Mouse (Mus musculus) lung, postnatal 14 days (tissue): ENCODE data around the gene Podn.

Experiments
- DNase-seq: peaks from one replicate; pipeline ENCODE4 v3.0.0; 2021

Podn gene

DNA sequence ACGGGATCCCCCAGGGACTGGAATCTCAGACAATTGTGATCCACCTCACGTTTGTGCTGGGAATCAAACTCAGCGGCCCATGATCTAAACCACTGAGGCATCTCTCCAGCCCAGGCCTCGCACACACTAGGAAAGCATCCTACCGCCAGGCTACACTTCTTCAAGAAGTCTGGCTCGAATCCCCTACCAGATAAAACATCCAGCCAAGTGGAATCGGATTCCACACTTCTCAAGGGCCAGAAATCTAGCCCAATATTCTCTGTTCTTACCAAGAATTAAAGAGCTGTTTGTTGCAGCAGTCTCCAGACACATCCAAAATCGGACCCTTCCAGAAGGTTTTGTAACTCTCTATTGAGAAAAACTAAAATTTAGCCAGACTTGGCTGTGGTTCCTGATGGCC lies 59.2 kb downstream of the Podn start:
- no peak for DNase-seq

DNA sequence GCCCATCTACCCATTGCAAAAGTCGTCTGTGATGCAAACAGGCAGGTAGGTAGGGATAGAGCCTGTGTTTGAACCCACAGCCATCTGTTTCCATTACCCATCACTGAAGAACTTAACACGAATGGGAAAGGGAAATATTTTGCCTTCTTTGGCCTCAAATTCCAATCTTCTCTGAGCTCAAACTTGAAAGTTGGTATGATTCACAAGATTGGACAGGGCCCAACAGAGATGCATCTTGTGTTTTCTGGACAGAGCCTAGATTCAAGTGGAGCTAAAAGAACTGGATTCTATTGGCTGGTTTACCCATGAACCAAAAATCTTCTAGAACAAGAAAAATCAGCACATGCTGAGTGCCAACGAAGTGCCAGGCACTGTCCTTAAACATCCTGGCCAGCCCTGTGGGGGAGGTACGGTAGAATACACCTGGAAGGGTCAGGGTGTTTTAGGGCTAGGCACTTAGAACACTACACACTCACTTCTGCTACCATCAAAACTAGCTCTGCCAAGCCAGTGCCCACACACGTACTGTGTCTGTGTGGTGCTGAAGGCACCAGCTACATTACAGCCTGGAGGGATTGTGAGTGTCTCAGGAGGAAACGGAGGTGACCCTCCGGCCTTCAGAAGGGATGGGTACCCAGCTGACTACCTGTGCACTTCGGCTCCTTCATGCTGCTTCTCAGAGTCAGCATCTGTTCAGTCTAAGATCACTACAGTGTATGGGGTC lies 63.0 kb downstream of the Podn start:
- no peak for DNase-seq

DNA sequence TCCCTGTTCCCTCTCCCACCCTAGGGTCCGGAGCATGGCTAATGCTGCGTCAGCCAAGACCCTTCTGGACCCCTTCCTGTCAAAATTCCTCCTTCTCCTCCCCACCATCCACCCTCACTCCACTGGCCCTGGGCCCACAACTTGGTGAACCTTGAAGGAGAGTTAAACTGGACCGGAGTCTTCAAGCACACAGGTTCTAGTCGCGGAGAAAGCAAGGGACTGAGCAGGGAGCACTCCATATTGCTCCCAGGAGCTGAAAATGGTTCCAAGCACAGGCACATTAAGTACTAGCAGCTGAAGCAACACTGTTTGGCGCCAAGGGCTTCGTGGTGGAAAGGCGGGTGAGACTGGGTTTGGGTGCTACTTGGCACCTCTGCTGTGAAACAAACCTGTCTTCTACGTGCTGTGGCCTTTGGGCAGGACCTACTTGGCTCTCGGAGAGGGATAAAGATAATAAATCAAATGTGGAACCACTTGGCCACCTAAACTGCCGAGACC lies 63.8 kb downstream of the Podn start:
- DNase-seq = no peak

DNA sequence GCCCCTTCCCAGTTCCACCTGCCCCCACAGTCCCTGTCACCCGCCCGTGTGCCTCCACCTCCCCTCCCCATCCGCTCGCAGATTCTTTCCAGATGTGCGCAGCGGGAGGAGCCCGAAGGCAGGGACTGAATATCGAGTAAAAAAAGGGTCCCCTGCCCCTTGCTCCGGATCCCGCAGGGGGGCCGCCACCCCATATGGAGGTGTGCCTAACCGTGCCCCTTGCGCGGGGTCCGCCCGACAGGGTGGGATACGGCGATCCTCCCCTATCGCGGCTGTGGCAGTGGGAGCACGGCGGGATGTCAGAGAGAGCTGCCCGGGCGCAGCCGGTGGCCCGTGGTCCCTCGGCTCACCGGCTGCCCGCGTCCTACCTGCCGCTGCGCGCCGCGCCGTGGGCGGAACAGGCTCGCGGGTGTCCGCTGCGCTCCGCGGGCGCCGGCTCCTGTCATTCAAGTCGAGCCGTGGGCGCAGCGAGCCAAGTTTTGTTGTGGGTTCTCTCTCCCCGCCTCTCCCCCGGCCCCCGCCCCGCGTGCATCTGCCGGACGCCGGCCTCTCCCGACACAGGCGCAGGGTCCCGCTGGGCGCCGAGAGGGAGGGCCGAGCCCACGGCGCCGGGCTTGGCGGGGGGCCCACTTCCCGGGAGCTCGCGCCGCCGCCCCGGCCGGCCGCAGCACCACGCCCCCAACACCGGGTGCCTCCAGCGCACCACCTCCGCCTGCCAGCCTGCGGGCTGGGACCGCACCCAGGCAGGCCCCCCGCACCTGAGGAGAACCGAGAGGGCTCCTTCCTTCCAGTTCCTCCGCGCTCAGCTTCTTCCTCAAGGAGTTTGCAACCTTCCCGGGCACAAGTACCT lies 64.5 kb downstream of the Podn start:
- DNase-seq = peak; percentile 62

DNA sequence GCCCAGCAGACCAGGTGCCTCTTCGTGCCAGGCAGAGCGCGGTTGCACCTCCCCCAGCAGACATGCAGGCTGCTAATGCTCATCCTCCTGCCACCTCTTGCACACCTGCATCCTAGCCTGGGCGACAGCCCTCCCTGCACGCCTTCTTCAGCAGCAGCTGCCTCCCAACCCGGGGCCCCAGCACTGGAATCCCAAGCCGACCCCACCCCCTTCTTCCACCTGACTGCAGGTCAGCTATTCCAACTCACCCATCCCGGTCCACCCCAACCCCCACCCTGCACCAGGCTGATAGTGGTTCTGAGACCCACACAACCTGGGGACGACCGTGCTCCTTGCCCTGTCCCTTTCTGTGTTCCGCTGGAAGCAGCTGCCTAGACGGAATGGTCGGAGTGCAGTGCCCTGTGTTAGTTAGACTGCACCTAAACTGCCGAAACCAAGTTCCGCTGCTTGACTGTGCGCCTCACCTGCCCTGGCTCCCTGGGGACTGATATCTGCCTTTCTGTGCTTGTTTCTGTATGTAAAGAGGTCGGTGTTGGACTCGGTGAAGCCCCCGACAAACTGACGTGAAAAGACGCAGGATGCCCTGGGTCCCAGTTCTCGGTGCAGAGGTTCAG lies 65.2 kb downstream of the Podn start:
- DNase-seq = no peak

DNA sequence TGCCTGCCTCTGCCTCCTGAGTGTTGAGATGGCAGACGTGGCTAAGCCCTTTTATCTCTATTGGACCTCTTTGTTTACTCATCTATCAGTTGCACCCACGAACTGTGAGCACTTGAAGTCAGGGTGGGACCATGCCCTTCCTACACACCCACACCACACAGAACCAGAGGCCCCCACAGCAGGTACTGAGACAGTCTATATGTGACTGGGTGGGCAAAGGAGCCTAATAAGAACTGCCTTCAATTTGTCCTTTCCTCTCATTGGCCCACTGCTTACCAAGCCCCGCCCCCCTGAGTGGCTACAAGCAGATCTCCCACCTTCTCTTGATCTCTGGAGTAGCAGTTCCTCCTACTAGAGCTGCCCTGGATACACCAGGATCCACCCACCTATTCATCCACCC lies 70.1 kb downstream of the Podn start:
- DNase-seq = no peak

DNA sequence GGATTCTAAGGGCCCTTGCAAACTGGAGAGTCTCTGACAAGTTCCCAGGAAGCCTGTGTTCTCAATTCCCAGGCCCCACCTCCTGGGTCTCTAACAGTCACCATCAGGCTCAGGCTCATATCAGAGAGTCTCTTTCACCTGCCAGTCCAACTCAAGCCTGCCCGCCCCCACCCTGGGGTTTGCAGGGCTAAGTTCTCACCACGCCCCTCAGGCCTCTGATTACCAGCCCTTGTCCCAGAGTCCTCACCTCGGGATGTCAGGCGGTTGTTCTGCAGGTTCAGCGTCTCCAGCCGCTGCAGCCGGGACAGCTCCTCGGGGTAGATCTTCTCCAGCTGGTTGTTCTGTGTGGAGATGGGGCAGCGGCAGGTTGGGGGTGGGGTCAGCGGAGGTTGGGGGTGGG lies 71.0 kb downstream of the Podn start:
- peak; percentile 53 for DNase-seq

DNA sequence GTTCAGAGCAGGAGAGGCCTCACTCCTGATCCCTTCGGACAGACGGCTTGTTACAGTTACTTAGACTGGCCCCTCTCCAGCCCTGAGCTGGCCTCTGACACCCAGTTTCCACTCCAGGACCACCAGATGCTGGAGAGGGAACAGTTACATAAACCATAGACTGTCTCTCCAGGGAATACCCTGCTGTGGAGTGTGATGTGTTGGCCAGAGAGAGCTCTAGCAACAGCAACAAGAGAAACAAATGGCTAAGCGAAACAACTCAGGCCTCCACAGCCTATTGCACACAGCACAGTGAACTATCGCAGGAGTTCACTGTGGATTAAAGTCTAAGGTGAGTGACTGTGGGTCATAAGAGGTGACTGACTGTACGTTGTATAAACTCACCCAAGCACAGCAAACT lies 71.6 kb downstream of the Podn start:
- DNase-seq = peak; percentile 53

DNA sequence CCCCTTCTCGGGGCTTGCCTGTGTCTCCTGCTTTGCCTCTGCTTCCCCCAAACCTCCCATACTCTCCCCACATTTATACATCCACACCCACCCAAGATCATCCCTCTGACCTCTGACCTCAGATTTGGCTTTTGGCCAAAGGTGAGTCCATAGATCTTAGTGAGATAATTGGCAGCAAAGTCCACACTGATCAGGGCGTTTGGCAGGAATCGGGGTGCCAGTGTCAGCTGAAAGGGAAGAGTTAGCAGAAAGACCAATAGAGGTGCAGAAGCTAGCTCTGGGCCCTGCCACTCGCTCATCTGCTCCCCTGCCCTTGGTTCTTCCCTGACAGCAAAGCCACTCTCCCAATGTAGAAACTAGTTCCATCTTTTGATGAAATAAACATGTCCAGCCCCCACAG lies 73.1 kb downstream of the Podn start:
- no peak for DNase-seq

DNA sequence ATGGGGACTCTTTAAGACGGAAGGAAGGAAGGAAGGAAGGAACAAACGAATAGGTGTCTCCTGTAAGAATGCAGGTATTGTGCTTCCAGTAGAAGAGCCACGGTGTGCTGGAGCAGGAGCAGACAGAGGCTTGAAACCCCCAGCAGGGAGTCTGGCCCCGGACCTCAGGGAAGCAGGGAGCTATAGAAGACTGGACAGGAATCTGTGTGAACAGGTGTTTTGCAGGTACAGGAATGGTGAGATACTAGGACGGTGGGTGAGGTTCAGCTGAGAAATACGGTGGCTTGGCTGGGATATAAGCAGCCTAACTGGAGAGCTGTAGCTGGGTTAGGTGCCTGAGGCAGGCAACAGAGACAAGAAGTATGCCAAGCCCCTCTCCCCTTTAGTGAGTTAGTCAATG lies 76.1 kb downstream of the Podn start:
- no peak for DNase-seq

DNA sequence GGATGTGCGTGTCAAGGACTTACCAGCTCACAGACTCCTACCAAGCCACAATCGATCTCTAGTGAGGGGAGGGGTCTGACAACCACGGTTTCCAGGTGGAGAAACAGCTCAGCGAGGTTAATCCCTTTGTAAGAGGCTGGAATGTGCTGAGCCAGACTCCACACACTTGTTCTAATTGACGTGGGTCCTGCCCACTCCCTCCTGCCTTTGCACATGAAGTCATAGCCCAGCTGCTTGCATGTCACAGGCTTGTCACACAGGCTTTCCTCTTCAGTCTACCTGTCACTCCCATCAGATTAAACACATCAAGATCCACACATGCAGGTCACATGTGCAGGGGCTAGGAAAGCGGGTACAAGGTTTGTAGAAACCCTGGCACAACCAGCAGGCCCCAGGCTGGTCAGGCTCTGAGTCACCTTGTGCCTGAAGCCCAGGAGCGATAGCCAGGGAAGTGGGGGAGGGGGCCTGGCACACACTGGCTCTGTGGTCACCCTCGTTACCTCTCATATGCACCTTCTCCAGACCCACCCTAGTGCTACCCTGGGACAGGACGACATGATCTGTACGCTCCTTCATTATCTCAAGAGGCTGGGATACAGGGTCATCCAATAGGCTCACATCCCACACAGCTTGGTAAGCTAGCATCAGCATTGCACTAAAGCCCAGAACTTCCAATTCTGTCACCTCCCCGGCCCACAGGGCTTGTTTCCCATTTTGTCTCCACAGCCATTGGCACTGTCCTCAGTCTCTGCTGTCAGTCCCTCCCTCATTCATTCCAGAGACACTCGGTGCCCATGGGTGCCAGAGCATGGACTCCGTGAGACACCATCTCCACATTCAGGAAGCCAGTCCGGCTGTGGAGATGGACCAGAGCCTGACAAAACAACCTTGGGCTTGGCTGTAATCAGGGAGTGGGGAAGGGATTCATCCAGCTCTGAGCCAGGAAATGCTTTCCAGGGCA lies 77.0 kb downstream of the Podn start:
- no peak for DNase-seq

DNA sequence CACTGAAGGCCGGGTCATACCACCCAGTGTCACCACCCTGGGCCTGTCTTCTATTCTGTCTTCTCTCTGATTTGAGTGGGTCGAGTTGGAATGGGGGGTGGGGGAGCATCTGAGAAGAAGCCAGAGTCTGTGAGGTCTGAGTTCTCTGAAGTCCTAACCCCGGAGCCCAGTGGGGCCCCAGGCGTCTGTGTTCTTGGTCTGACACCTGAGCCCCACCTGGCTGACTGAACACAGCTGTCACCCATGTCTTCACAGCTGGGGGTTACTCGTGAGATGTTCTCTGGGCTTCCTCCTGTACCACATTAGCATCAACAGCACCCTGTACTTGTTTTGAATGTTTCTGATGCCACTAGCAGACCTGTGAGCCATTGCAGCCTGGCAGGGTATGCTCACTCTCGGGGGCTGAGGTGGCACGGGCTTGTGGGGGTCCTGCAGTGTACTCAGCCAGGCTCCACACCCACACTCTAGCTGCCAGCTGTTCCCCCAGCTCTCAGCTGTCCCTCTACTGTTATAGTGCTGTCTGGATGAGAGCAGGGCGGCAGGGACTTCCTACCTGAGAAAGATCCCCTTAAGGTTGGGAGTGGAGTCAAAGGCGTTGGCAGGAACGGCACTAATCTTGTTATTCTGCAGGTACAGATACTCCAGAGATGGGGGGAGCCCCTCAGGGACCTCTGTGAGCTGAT lies 77.9 kb downstream of the Podn start:
- no peak for DNase-seq

DNA sequence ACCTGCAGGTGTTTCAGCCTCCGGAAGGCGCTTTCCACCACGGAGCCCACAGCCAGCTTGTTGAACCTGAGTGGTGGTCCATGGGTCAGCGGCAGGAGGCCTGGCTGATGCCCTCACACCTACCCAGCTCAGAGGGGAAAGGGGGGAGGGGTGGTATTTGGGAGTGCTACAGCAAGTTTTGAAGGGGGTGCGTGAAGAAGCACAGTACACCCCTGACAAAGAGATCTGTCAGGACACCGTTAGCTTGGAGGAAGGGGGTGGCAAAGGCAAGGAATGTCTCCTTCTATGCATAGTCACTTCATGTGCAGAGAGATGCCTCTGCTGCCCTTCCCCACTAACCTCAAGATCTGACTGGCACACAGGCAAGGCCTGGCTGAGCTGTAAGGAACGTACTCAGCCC lies 78.4 kb downstream of the Podn start:
- DNase-seq = no peak

DNA sequence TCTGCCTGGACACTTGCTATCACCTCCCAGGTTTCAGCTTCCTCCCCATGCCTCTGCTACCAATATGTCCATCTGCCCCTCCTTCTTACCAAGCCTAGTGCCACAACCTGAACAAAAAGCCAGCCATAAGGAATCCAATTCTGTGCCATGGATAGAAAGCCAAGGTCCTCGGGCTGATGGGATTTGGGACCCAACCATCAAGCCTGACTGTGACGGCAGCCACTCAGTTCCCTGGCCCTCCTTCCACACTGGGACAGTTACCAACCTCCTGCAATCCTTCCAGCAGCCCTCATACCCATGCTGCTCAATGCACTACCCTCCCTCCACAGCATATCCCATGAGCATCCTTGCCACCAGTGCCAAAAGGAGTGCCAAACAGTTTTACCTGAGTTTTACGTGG lies 79.9 kb downstream of the Podn start:
- no peak for DNase-seq

DNA sequence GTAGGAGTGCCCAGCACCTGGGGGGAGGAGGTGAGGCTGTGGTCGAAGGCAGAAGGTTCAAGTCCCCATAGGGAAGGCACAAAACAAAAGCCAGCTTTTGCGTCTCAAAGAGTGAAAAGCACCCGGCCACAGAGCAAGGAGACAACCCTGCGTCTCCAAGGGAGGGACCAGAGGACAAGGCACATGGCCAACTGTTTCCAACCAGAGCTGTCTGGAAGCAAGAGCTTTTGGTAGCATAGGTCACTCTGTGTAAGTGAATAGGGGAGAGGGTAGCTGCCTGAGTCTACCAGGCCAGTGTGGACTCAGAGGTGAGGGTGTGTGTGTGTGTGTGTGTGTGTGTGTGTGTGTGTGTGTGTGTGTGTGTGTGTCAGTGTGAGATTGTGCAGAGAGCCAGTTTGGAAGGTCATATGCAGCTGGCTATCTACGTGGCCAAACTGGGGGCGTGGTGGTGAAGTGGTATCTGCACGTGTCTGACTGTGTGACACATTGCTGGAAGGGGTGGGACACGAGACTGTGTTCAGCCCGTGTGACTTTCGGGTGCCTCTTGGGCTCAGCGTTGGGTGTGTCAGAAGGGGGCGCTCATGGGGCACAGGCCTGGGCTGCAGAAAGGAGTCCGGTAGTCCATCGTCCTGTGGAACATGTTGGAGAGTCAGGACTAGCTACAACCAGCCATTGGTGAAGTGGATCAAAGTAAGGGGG lies 81.0 kb downstream of the Podn start:
- DNase-seq = peak; percentile 68

DNA sequence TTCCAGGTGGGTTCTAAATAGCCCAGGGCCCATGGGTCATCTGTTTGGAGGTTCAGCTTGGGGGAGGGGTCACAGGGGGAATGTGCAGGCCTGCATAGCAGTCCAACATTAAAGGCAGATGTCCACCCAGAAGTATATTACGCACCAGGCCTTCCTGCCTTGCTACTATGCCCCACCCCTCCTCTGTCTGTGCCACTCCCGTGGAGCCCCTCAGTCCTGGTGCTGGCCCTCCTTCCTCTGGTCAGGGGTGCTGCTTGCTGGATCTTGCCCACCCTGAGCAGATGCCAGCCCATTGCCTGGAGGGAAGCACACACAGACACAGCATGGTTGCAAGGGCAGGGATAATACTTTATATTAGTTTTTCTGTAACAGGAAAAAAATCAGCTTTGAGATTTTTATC lies 81.8 kb downstream of the Podn start:
- DNase-seq = no peak

DNA sequence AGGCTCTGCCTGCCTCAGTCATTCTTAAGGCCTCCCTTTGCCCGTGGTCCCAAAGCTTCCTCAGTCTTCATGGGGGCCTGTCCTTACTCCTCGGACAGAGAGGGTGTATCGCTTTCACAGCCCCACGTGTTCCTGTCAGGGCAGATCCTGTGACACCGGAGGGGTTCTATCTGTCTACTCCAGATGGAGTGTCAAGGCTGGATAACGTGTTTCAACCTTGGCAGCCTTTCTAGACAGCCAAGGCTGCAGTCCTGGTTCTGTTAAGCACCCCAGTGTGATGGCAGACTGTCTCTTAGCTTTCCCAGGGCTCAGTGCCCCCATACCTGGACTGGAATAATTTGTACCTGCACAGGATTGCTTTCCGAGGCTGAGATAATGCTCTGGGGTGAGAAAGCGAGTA lies 87.7 kb downstream of the Podn start:
- no peak for DNase-seq

DNA sequence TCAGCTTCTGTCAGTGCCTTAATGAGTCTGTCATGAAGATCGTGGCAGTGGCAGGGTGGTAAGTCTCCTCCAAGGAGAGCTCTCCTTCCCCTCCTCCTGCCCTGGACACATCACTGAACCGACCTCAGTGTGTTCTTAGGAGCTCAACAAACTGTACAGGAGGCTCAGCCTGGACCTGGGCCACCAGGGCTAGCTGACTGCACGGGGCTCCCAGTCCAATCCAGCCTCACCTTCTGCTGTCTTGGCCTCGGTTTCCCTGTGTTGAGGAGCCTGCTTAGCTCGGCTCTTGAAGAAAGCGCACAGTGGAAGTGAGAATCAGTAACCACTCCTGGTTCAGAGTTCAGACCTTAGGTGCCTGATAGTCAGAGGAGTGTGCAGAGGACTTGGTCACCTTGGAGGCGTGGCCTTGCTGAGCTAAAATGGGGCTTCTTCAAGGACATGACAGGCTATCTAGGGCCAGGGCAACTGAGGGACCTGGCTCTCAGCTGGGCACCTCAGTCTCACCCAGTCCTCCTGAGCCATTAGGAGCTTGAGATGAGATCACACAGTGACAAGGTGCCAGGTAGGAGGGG lies 88.6 kb downstream of the Podn start:
- DNase-seq = no peak

DNA sequence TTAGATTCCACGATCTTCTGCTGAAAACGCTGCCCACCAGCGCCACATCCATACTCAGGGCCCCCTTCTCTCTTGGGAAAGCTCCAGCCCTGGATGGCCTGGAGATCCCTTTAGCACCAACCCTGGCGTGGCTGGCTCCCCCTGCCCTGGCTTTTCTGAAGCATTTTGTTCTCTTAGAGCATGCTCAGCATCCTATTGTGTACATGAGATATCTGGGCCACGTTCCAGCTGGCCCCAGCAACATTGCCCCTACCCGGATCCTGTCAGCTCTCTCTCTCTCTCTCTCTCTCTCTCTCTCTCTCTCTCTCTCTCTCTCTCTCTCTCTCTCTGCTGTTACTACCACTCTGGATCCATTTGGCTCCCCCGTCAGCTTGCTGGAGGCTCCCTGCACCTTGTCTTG lies 90.9 kb downstream of the Podn start:
- DNase-seq = no peak

DNA sequence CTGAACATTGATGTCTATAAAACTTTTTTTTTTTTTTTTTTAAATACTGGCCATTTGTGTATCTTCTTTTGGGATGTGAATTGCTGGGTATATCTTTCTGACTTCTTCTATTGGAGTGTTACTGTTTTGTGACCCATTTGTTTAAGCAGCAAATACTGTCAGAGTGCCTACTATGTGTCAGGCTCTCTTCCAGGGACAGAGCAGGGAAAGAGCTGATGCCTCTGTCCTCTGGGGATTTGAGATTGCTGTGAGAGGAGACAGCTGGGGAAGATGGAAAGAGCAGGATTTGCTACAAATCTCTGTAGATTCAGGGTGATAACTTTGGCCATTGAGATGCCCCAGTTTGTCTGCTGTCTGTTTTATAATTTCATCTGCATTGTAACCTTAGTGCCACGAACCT lies 96.9 kb downstream of the Podn start:
- no peak for DNase-seq
